Mouse (Mus musculus) liver, postnatal 0 days (tissue): ENCODE results near the gene Fibp. TPM values are rescaled to one million over a fixed set of nuclear protein-coding genes. Genes with fewer than 3 reads are reported as not detected.
A peak's percentile ranks its signal among the peaks of the same experiment; 100 is the strongest.

Source experiments
- ATAC-seq: fragments of 200-750 bp; cut with Nextera tagmentation; 2 replicates; pipeline ENCODE4 v1.8.0; 2017; ENCODE audit warnings: mild to moderate bottlenecking, moderate library complexity
- DNase-seq: peaks from one replicate; pipeline ENCODE4 v3.0.0-alpha.2; 2016
- H3K27ac ChIP-seq: fragments of 300-500 bp; sonication (generic); 2 replicates; pipeline ENCODE4 v1.5.1; 2014; ENCODE audit warnings: antibody characterized with exemption, moderate library complexity, mild to moderate bottlenecking, low read depth
- H3K27me3 ChIP-seq: fragments of 300-500 bp; sonication (generic); 2 replicates; pipeline ENCODE4 v1.6.1; 2014; ENCODE audit warnings: low read length, control low read depth, mixed read lengths; ENCODE audit not compliant: insufficient read depth
- H3K36me3 ChIP-seq: fragments of 300-500 bp; sonication (generic); replicated peaks from 2 replicates; pipeline ENCODE4 v1.6.1; 2014; ENCODE audit warnings: mild to moderate bottlenecking, control low read depth, low read length, moderate library complexity, mixed read lengths; ENCODE audit not compliant: insufficient read depth
- H3K4me1 ChIP-seq: fragments of 300-500 bp; sonication (generic); 2 replicates; pipeline ENCODE4 v1.6.1; 2014; ENCODE audit warnings: antibody characterized with exemption, mild to moderate bottlenecking, control low read depth; ENCODE audit not compliant: insufficient read depth
- H3K4me2 ChIP-seq: fragments of 300-500 bp; sonication (generic); 2 replicates; pipeline ENCODE4 v1.6.1; 2014; ENCODE audit warnings: low read depth, mild to moderate bottlenecking, low read length, moderate library complexity, mixed read lengths
- H3K4me3 ChIP-seq: fragments of 300-500 bp; sonication (generic); 2 replicates; pipeline ENCODE4 v1.5.1; 2014; ENCODE audit warnings: low read depth, low read length
- H3K9ac ChIP-seq: fragments of 300-500 bp; sonication (generic); replicated peaks from 2 replicates; pipeline ENCODE4 v1.6.1; 2014; ENCODE audit warnings: mild to moderate bottlenecking, moderate library complexity
- H3K9me3 ChIP-seq: fragments of 300-500 bp; sonication (generic); 2 replicates; pipeline ENCODE4 v1.6.1; 2016; ENCODE audit warnings: mild to moderate bottlenecking, control low read depth, low read length, mixed read lengths
- CTCF ChIP-seq: sonication (generic); IDR thresholded peaks from 2 replicates; pipeline ENCODE4 v1.5.1; 2016; ENCODE audit warnings: antibody characterized with exemption, low read depth
- EP300 ChIP-seq: IDR thresholded peaks from 2 replicates; pipeline ENCODE4 v1.6.1; 2016; ENCODE audit warnings: antibody characterized with exemption, low read depth, mild to moderate bottlenecking
- WGBS: fragments of 180-500 bp; shearing (Covaris S2); extraction: QIAGEN DNeasy Blood & Tissue Kit; methylation state at CpG from one replicate; pipeline ENCODE4 v1.1.7; 2014; ENCODE audit not compliant: insufficient replicate concordance; 5-methylcytosine and 5-hydroxymethylcytosine counted together
- polyA plus RNA-seq: library from polyadenylated mRNA; unstranded; fragments of >200 nt; fragmentation: Nextera tagmentation; extraction: Ambion mirVana; gene quantifications from 2 replicates; pipeline ENCODE4 v1.2.1, GENCODE M21; 2015

Gene Fibp
- polyA plus RNA-seq, 1 experiment from 2014 or later: 35.6 TPM

DNA sequence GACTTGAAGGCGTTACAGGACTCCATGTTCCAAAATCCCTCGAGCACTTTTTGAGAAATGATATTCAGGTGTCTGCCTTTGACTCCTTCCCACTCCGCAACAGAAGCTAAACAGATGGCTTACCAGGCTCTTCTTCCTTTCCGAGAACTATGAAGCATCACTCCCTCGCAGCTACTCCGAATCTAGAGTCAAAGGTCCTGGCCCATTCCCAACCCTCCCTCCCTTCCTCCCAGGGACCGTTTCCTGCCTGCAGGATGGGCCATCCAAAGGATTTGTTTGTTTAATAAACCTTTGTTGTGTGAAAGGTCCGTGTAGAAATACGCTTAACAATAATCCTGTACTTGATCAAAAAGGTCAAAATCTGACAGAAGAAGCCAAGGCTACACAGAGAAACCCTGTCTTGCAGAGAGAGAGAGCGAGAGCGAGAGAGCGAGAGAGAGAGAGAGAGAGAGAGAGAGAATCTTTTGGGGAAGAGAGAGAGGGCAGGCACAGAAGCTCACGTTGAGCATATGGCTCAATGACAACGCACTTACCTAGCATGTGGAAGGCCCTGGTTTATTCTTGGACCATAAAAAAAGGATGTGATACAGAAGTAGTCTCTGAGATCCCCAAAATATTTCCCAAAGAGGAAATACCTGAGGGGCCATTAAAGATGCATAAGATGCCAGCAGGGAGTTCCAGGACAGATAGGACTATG, 2.5 kb upstream of the Fibp start, which contains the start of gene Ccdc85b:
TSS of gene Ccdc85b (minus strand) at position 149 of the 697 bp plus-strand sequence.
- Histone ChIP-seq H3K4me3 (peak within 1 kb of the TSS; percentile 66), H3K4me2 (peak within 1 kb of the TSS; percentile 94), H3K4me1 (peaks cover 34% of the 10 kb centered on the region), H3K9me3 (no peaks in the 10 kb centered on the region), H3K27ac (peak within 1 kb of the TSS; percentile 76), H3K36me3 (peaks cover 10% of the 10 kb centered on the region; the same call in 1 of the 2 replicates), H3K27me3 (0 out of 2 replicates have a peak, but pooled peaks cover 8% of the 10 kb centered on the region), H3K9ac (peak within 1 kb of the TSS; percentile 72)
- ATAC-seq (no peak), DNase-seq (peak; percentile 30)
- 11% methylated on average over 14 of the region's 14 CpGs for WGBS
- TF ChIP-seq CTCF: no peak
- no peak for TF ChIP-seq EP300

DNA sequence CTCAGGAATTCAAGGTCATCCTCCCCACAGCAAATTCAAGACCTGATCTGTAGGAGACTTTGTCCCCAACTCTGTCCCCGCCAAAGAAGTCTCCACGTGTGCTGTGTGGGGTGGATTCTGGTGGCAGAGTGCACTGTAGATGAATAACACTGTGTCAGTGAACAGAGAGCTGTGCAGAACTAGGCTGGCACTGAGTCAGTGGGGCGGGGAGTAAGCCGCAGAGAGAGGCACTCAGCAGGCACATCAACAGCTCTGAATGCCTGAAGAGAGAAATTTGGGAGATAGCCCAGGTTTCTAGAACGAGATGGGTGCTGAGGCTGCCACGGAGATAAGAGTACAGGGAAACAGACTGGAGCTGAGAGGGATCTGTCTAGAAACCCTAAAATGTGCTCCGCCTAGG, 1.4 kb upstream of the Fibp start:
- Histone ChIP-seq H3K9me3 (no peaks in the 10 kb centered on the region), H3K27ac (no peak overlapping the region), H3K27me3 (0 out of 2 replicates have a peak, but pooled peaks cover 8% of the 10 kb centered on the region), H3K9ac (no peak overlapping the region), H3K4me3 (no peak overlapping the region), H3K4me2 (no peak overlapping the region), H3K4me1 (peaks cover 34% of the 10 kb centered on the region), H3K36me3 (peaks cover 17% of the 10 kb centered on the region)
- DNase-seq (no peak), ATAC-seq (no peak)
- WGBS: 68% methylated on average over 7 of the region's 7 CpGs
- TF ChIP-seq CTCF (no peak), EP300 (no peak)

DNA sequence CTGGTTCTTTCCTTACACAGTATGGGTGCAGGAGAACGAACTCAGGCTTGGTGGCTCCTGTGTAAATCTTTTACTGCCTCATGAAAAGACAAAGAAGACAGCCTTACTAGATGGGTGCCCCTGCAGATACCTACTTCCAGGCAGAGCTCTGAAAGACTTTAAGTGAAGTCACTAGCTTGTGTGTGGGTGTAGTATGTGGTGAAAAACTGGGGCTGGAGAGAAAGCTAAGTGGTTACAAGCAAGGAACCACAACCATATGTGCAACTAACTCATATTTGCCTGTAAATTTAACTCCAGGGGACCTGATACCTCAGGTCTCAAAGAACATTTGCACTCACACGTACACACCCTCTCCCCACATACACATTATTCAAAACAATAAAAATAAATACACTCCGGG, 519 bp upstream of the Fibp start:
- ATAC-seq (no peak), DNase-seq (no peak)
- Histone ChIP-seq H3K9ac (peak overlapping the region; percentile 84), H3K4me1 (peaks cover 34% of the 10 kb centered on the region), H3K4me2 (peak overlapping the region; percentile 96), H3K9me3 (no peaks in the 10 kb centered on the region), H3K36me3 (peaks cover 23% of the 10 kb centered on the region), H3K27ac (no peak overlapping the region), H3K27me3 (0 out of 2 replicates have a peak, but pooled peaks cover 8% of the 10 kb centered on the region), H3K4me3 (peak overlapping the region; percentile 84)
- WGBS: 29% methylated on average over 3 of the region's 3 CpGs
- TF ChIP-seq CTCF (no peak), EP300 (no peak)

DNA sequence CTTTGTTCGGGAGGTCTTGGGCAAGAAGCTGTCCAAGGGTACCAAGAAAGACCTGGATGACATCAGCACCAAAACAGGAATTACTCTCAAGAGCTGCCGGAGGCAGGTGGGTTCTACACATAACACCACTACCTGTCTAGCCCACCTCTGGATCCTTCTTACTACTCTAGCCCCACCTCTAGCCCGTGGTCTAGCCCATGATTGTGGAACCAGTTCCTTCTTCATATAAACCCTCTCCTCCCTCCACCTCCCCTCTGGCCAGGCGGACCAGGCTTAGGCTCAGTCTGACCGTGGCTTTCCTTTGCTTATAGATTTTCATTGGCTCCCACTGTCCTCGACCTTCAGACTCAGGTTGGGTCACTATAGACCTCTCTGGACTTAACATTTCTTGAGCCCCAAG, 996 bp downstream of the Fibp start:
- 0 out of 2 replicates have a peak overlapping the region, but pooled peaks have one; percentile 84 for H3K4me3 ChIP-seq
- no peak overlapping the region for H3K27ac ChIP-seq
- H3K36me3 ChIP-seq: peaks cover 36% of the 10 kb centered on the region
- WGBS: 86% methylated on average over 6 of the region's 6 CpGs
- peak overlapping the region; percentile 84 for H3K9ac ChIP-seq
- TF ChIP-seq EP300: no peak
- TF ChIP-seq CTCF: no peak
- no peaks in the 10 kb centered on the region for H3K9me3 ChIP-seq
- 0 out of 2 replicates have a peak, but pooled peaks cover 4% of the 10 kb centered on the region for H3K27me3 ChIP-seq
- H3K4me1 ChIP-seq: peaks cover 29% of the 10 kb centered on the region
- peak overlapping the region; percentile 96 for H3K4me2 ChIP-seq
- ATAC-seq (no peak), DNase-seq (no peak)

DNA sequence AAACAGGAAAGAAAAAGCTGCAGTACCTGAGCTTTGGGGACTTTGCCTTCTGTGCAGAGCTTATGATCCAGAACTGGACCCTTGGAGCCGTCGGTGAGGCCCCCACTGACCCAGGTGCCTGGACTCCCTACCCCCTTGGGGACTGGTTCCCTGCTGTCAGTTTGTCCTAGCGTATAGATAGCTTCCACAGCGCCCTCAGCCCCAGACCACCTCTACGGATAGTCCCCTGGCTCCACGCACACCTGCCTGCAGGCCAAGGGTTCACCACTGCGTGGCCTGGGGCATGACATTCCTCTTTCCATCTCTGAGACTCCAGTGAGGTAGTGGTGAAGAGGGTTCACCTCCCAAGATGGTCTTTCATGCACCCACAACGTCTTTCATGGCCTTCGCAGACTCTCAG, 2.8 kb downstream of the Fibp start:
- DNase-seq (no peak), ATAC-seq (no peak)
- no peaks in the 10 kb centered on the region for H3K9me3 ChIP-seq
- H3K27ac ChIP-seq: no peak overlapping the region
- TF ChIP-seq EP300 (no peak), CTCF (no peak)
- 87% methylated on average over 9 of the region's 9 CpGs for WGBS
- H3K9ac ChIP-seq: no peak overlapping the region
- H3K4me3 ChIP-seq: no peak overlapping the region
- peaks cover 13% of the 10 kb centered on the region for H3K4me1 ChIP-seq
- H3K4me2 ChIP-seq: no peak overlapping the region
- H3K27me3 ChIP-seq: 0 out of 2 replicates have a peak, but pooled peaks cover 4% of the 10 kb centered on the region
- peaks cover 37% of the 10 kb centered on the region for H3K36me3 ChIP-seq

DNA sequence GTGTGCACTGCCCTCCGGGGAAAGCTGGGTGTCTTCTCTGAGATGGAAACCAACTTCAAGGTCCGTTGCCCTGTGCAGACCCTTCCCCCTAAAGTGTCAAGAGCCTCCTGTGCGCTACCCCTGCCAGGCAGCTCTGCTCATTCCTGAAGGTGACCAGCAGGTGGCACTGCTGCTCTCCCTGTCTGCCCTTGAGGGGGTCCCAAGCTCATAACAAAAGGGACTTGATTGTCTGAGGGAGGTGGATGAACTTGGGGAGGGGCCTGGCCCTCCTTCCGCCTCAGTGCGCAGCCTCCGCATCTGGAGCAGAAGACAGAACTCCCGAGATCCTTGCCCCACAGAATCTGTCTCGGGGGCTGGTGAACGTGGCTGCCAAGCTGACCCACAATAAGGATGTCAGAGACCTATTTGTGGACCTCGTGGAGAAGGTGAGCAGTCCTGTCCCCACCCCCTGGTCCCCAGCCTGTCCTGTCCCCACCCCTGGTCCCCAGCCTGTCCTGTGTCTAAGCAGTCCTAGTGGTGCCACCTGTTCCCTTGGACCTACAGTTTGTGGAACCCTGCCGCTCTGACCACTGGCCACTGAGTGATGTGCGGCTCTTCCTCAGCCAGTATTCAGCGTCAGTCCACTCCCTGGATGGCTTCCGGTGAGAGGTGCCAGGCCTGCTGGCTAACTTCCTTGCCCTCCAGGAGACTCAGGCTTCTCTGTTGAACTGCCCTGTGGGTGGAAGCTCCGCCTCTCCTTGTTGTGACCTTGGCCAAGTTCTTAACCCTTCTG, 3.6 kb downstream of the Fibp start:
- WGBS: 69% methylated on average over 15 of the region's 15 CpGs
- ATAC-seq (no peak), DNase-seq (peak; percentile 59)
- peaks cover 12% of the 10 kb centered on the region for H3K4me1 ChIP-seq
- no peak overlapping the region for H3K4me3 ChIP-seq
- no peak overlapping the region for H3K4me2 ChIP-seq
- H3K27ac ChIP-seq: no peak overlapping the region
- peaks cover 37% of the 10 kb centered on the region for H3K36me3 ChIP-seq
- no peak overlapping the region for H3K9ac ChIP-seq
- no peaks in the 10 kb centered on the region for H3K27me3 ChIP-seq
- TF ChIP-seq CTCF (peak; percentile 87), EP300 (no peak)
- no peaks in the 10 kb centered on the region for H3K9me3 ChIP-seq
